Comparison of ENCODE assay signal across 9 mouse cellular contexts in genomic region chr2:69054279-69054678, GRCm38 (mm10).
DNase-seq lines count a peak whose midpoint lies in the region; ATAC-seq and TF ChIP-seq lines count a peak whose summit lies in the region.
"Had no signal": no experiment of that assay in that cellular context is flagged by ENCODE, and none has a peak within 500 bp of the region (broad histone marks: within the 10 kb centered on the region; RNA-seq: fewer than 3 reads in every experiment).

No protein-coding gene starts in this region.

- H3K9me3 ChIP-seq in liver, embryonic 12.5 days (replicated peaks): no peaks in the 10 kb centered on the region
- no peaks in the 10 kb centered on the region for H3K9me3 ChIP-seq in heart, embryonic 11.5 days (replicated peaks; ENCODE audit: control insufficient read depth, low read length)
- no peaks in the 10 kb centered on the region for H3K9me3 ChIP-seq in kidney, postnatal 0 days (replicated peaks; ENCODE audit: low read length)

- H3K27ac ChIP-seq in liver, adult 2 months (replicated peaks; ENCODE audit: insufficient read depth, low read depth, low read length): no peak overlapping the region
- no peak overlapping the region for H3K27ac ChIP-seq in liver, embryonic 12.5 days
- H3K27ac ChIP-seq in heart, embryonic 11.5 days (ENCODE audit: low read depth, low read length): no peak overlapping the region
- no peak overlapping the region for H3K27ac ChIP-seq in kidney, postnatal 0 days

- H3K9ac ChIP-seq in liver, adult 2 months (ENCODE audit: low read depth, low read length): no peak overlapping the region
- no peak overlapping the region for H3K9ac ChIP-seq in liver, embryonic 12.5 days
- H3K9ac ChIP-seq in heart, embryonic 11.5 days (ENCODE audit: low read depth, low read length): no peak overlapping the region
- H3K9ac ChIP-seq in kidney, postnatal 0 days (ENCODE audit: low read depth, low read length): no peak overlapping the region

- 33% methylated on average over 4 of the region's 4 CpGs for WGBS in liver, adult 2 months
- 64% methylated on average over 4 of the region's 4 CpGs for WGBS in liver, embryonic 12.5 days (ENCODE audit: insufficient replicate concordance)
- WGBS in heart, embryonic 11.5 days (ENCODE audit: insufficient replicate concordance): 64% methylated on average over 4 of the region's 4 CpGs
- 50% methylated on average over 4 of the region's 4 CpGs for WGBS in kidney, postnatal 0 days

- H3ac ChIP-seq in myocyte (ENCODE audit: control insufficient read depth, insufficient read length): no peak overlapping the region

- H3K27me3 ChIP-seq in liver, adult 2 months (ENCODE audit: control insufficient read depth, insufficient read depth, low read length): no peaks in the 10 kb centered on the region
- H3K27me3 ChIP-seq in liver, embryonic 12.5 days (replicated peaks): no peaks in the 10 kb centered on the region
- H3K27me3 ChIP-seq in heart, embryonic 11.5 days (ENCODE audit: control insufficient read depth, insufficient read depth, low read length): no peaks in the 10 kb centered on the region
- H3K27me3 ChIP-seq in kidney, postnatal 0 days (ENCODE audit: insufficient read depth, low read length): no peaks in the 10 kb centered on the region
- no peaks in the 10 kb centered on the region for H3K27me3 ChIP-seq in myocyte (ENCODE audit: control insufficient read depth, insufficient read depth, insufficient read length)
- H3K27me3 ChIP-seq: Patski had no signal

- TF ChIP-seq CTCF in liver, adult 2 months (IDR thresholded peaks at IDR 0.05; ENCODE audit: low read depth, low read length): no peak
- no peak for TF ChIP-seq CTCF in kidney, postnatal 0 days (IDR thresholded peaks at IDR 0.05; ENCODE audit: low read depth)

- no peak for TF ChIP-seq POLR2A in liver, adult 2 months (IDR thresholded peaks at IDR 0.05; ENCODE audit: extremely low read depth, insufficient read depth, low read length)
- TF ChIP-seq POLR2A in myocyte (IDR thresholded peaks at IDR 0.05; ENCODE audit: insufficient read length, low read depth): no peak

- peak; percentile 86 for DNase-seq in liver, adult 2 months (ENCODE audit: extremely low read depth, low read depth, low spot score)
- peak; percentile 72 for DNase-seq in cerebellum, adult 11 months
- DNase-seq in kidney, postnatal 0 days (ENCODE audit: low spot score): peak; percentile 86
- DNase-seq in thymus, postnatal 0 days (ENCODE audit: low spot score): no peak

- no peak overlapping the region for H3K4me3 ChIP-seq in liver, adult 2 months (ENCODE audit: insufficient read depth, low read depth, low read length)
- no peak overlapping the region for H3K4me3 ChIP-seq in liver, embryonic 12.5 days
- H3K4me3 ChIP-seq in heart, embryonic 11.5 days (ENCODE audit: low read depth, low read length): no peak overlapping the region
- no peak overlapping the region for H3K4me3 ChIP-seq in kidney, postnatal 0 days (replicated peaks; ENCODE audit: low read depth, low read length)
- no peak overlapping the region for H3K4me3 ChIP-seq in myocyte

- no peaks in the 10 kb centered on the region for H3K36me3 ChIP-seq in liver, adult 2 months (ENCODE audit: control insufficient read depth, insufficient read depth, low read length)
- H3K36me3 ChIP-seq in liver, embryonic 12.5 days: no peaks in the 10 kb centered on the region
- no peaks in the 10 kb centered on the region for H3K36me3 ChIP-seq in heart, embryonic 11.5 days (ENCODE audit: control insufficient read depth, insufficient read depth, low read length)
- H3K36me3 ChIP-seq in kidney, postnatal 0 days (ENCODE audit: insufficient read depth, low read length): no peaks in the 10 kb centered on the region
- H3K36me3 ChIP-seq in myocyte (ENCODE audit: control insufficient read depth, insufficient read depth): peaks cover 11% of the 10 kb centered on the region

- H3K4me2 ChIP-seq in liver, embryonic 12.5 days: no peak overlapping the region
- H3K4me2 ChIP-seq in heart, embryonic 11.5 days: no peak overlapping the region
- H3K4me2 ChIP-seq in kidney, postnatal 0 days (ENCODE audit: low read length): no peak overlapping the region
- no peak overlapping the region for H3K4me2 ChIP-seq in myocyte (ENCODE audit: low read depth)

- no peaks in the 10 kb centered on the region; the same call in 1 of the 2 replicates for H3K79me2 ChIP-seq in liver, adult 2 months (ENCODE audit: control insufficient read depth, insufficient read depth, low read length)
- no peaks in the 10 kb centered on the region for H3K79me2 ChIP-seq in myocyte (ENCODE audit: control insufficient read depth, insufficient read depth)

- ATAC-seq in liver, embryonic 12.5 days: no peak
- 0 out of 2 replicates have a peak, but pooled peaks have one; percentile 26 for ATAC-seq in heart, embryonic 11.5 days (replicated peaks; ENCODE audit: insufficient number of reproducible peaks, low FRiP score, low TSS enrichment)
- ATAC-seq in kidney, postnatal 0 days (replicated peaks; ENCODE audit: low FRiP score, low read depth): peak; percentile 81
- no peak; the same call in 1 of the 2 replicates for ATAC-seq in granulocyte monocyte progenitor cell, adult 5-6 weeks (replicated peaks; ENCODE audit: poor library complexity, severe bottlenecking)
- ATAC-seq: Patski had no signal

- H3K4me1 ChIP-seq in liver, adult 2 months (ENCODE audit: control insufficient read depth, insufficient read depth, low read length): peaks cover 6% of the 10 kb centered on the region
- no peaks in the 10 kb centered on the region for H3K4me1 ChIP-seq in liver, embryonic 12.5 days
- 0 out of 2 replicates have a peak, but pooled peaks cover 3% of the 10 kb centered on the region for H3K4me1 ChIP-seq in heart, embryonic 11.5 days (ENCODE audit: control insufficient read depth, insufficient read depth, low read length)
- 0 out of 2 replicates have a peak, but pooled peaks cover 3% of the 10 kb centered on the region for H3K4me1 ChIP-seq in kidney, postnatal 0 days (replicated peaks; ENCODE audit: insufficient read depth, low read length)

TF ChIP-seq in myocyte, 11 proteins besides CTCF, POLR2A, EP300 and RAD21:
- TF ChIP-seq MYOD1 (IDR thresholded peaks at IDR 0.05; ENCODE audit: control insufficient read depth in 1 of 3, insufficient read length in 2 of 3, low read depth in 2 of 3): peak in 2 of 3 experiments; percentile 19 to 31
- TF ChIP-seq REST (IDR thresholded peaks at IDR 0.05; ENCODE audit: insufficient read depth, insufficient read length): no peak

Comparison
In these comparisons a context has a peak if more than half of its experiments do, and no peak if none do; other contexts are left out.
1. ATAC-seq: peak in heart, embryonic 11.5 days (single experiment) and kidney, postnatal 0 days (single experiment); none in liver, embryonic 12.5 days (single experiment) and granulocyte monocyte progenitor cell, adult 5-6 weeks (single experiment).